Mouse (Mus musculus): ENCODE data around the gene Ghdc. TPM values are rescaled to one million over a fixed set of nuclear protein-coding genes. Genes with fewer than 3 reads are reported as not detected.

The Ghdc gene
- total and polyA plus RNA-seq, 3 experiments: 5.7 to 9.2 TPM; not detected in 1

DNA sequence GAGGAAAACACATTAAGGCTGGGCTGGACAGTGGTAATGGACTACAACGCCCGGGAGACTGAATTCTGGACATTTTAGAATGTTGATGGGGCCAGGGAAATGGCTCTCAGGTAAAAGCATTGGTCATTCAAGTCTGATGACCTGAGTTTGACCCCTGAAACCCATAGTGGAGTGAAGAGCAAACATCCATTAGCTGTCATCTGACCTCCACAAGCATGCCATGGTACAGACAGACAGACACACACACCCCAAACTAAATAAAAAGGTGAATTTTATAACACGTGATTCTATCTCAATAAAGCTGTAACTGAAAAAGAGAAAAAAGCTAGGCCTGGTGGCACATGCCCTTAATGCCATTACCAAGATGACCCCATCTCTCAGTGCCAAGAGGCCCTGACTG, 45.6 kb upstream of the Ghdc start:
- Histone ChIP-seq H3K27me3 (ENCODE audit: control insufficient read depth in 1 of 2, insufficient read depth in 2 of 2, low read length in 2 of 2) (no peaks in the 10 kb centered on the region), H3K4me3 (ENCODE audit: control insufficient read depth in 1 of 2, insufficient read depth in 1 of 2, low read depth in 2 of 2, low read length in 2 of 2) (no peak overlapping the region), H3K27ac (ENCODE audit: control insufficient read depth, low read depth, low read length) (no peak overlapping the region), H3K9me3 (replicated peaks; ENCODE audit: insufficient read depth, low read length) (no peaks in the 10 kb centered on the region), H3K4me1 (ENCODE audit: control insufficient read depth in 1 of 2, insufficient read depth in 2 of 2, low read length in 2 of 2) (peaks cover 12 to 35% of the 10 kb centered on the region in 2 experiments), H3K9ac (ENCODE audit: control insufficient read depth, low read depth, low read length, poor library complexity, severe bottlenecking) (no peak overlapping the region), H3K36me3 (ENCODE audit: control insufficient read depth in 1 of 2, insufficient read depth in 2 of 2, low read length in 2 of 2) (peaks cover 0 to 18% of the 10 kb centered on the region in 2 experiments; a peak in 3 of 4 replicates), H3K79me2 (ENCODE audit: control insufficient read depth, insufficient read depth, low read length, poor library complexity) (peaks cover 11% of the 10 kb centered on the region; the same call in 1 of the 2 replicates)
- no peak for DNase-seq (ENCODE audit: low read depth, low spot score)
- no peak for TF ChIP-seq SMC3 (IDR thresholded peaks at IDR 0.05; ENCODE audit: low read depth, low read length)
- TF ChIP-seq GATA1 (IDR thresholded peaks at IDR 0.05; ENCODE audit: low read depth, low read length): no peak
- TF ChIP-seq MEF2A (IDR thresholded peaks at IDR 0.05; ENCODE audit: extremely low read depth, insufficient replicate concordance, low read depth, low read length, poor library complexity, severe bottlenecking): no peak
- TF ChIP-seq TAL1 (IDR thresholded peaks at IDR 0.05; ENCODE audit: low read length): no peak
- TF ChIP-seq USF2 (IDR thresholded peaks at IDR 0.05; ENCODE audit: borderline replicate concordance in 1 of 2, insufficient read depth in 1 of 2, low read depth in 1 of 2, low read length in 2 of 2): no peak
- TF ChIP-seq POLR2A (IDR thresholded peaks at IDR 0.05; ENCODE audit: control insufficient read depth in 1 of 2, insufficient read depth in 1 of 2, low read depth in 1 of 2, low read length in 2 of 2, poor library complexity in 1 of 2): no peak
- TF ChIP-seq ZC3H11A (IDR thresholded peaks at IDR 0.05; ENCODE audit: low read depth, low read length): no peak
- TF ChIP-seq MXI1 (IDR thresholded peaks at IDR 0.05; ENCODE audit: low read depth, low read length): no peak
- no peak for TF ChIP-seq ZNF384 (IDR thresholded peaks at IDR 0.05; ENCODE audit: low read depth, low read length)
- TF ChIP-seq TBP (IDR thresholded peaks at IDR 0.05; ENCODE audit: low read depth, low read length): no peak
- TF ChIP-seq HCFC1 (IDR thresholded peaks at IDR 0.05; ENCODE audit: low read depth, low read length): no peak
- TF ChIP-seq ZKSCAN1 (IDR thresholded peaks at IDR 0.05; ENCODE audit: low read depth, low read length): no peak

- TF ChIP-seq E2F4 (IDR thresholded peaks at IDR 0.05; ENCODE audit: borderline replicate concordance, low read depth, low read length): no peak
- no peak for TF ChIP-seq MYB (IDR thresholded peaks at IDR 0.05; ENCODE audit: low read depth, low read length)
- TF ChIP-seq SIN3A (IDR thresholded peaks at IDR 0.05; ENCODE audit: low read length): no peak
- no peak for TF ChIP-seq MEF2A (IDR thresholded peaks at IDR 0.05; ENCODE audit: extremely low read depth, insufficient replicate concordance, low read depth, low read length, poor library complexity, severe bottlenecking)
- TF ChIP-seq NELFE (IDR thresholded peaks at IDR 0.05; ENCODE audit: low read depth, low read length): no peak
- no peak for TF ChIP-seq CHD2 (IDR thresholded peaks at IDR 0.05; ENCODE audit: low read length)
- no peak for TF ChIP-seq POLR2AphosphoS5 (IDR thresholded peaks at IDR 0.05; ENCODE audit: borderline replicate concordance, low read depth, low read length)
- H3K4me3 ChIP-seq (ENCODE audit: control insufficient read depth in 1 of 2, insufficient read depth in 1 of 2, low read depth in 2 of 2, low read length in 2 of 2): no peak overlapping the region
- H3K79me2 ChIP-seq (ENCODE audit: control insufficient read depth, insufficient read depth, low read length, poor library complexity): peaks cover 9% of the 10 kb centered on the region; the same call in 1 of the 2 replicates
Observed at GRCm38 (mm10) chr11:100814498-100814897, 43.7 kb upstream of the Ghdc start.

More at GRCm38 (mm10) chr11:100814498-100814897, 43.7 kb upstream of the Ghdc start:
- H3K9ac ChIP-seq (ENCODE audit: control insufficient read depth, low read depth, low read length, poor library complexity, severe bottlenecking): no peak overlapping the region
- H3K36me3 ChIP-seq (ENCODE audit: control insufficient read depth in 1 of 2, insufficient read depth in 2 of 2, low read length in 2 of 2): peaks cover 2 to 10% of the 10 kb centered on the region in 2 experiments
- H3K9me3 ChIP-seq (replicated peaks; ENCODE audit: insufficient read depth, low read length): no peaks in the 10 kb centered on the region
- no peak overlapping the region for H3K27ac ChIP-seq (ENCODE audit: control insufficient read depth, low read depth, low read length)
- H3K27me3 ChIP-seq (ENCODE audit: control insufficient read depth in 1 of 2, insufficient read depth in 2 of 2, low read length in 2 of 2): no peaks in the 10 kb centered on the region
- peaks cover 4 to 26% of the 10 kb centered on the region in 2 experiments for H3K4me1 ChIP-seq (ENCODE audit: control insufficient read depth in 1 of 2, insufficient read depth in 2 of 2, low read length in 2 of 2)
- DNase-seq (ENCODE audit: low read depth, low spot score): no peak

Measured in MEL (cell line).